Mouse (Mus musculus) heart, adult 2 months (tissue): ENCODE results near the gene Crtc2.
A peak's percentile ranks its signal among the peaks of the same experiment; 100 is the strongest.

Experiments used
- CTCF ChIP-seq: fragments of 200-600 bp; IDR thresholded peaks from 2 replicates; pipeline ENCODE4 v1.8.1; 2022; ENCODE audit warnings: antibody characterized with exemption, mild to moderate bottlenecking, moderate library complexity
- POLR2A ChIP-seq: fragments of 200-500 bp; IDR thresholded peaks from 2 replicates; pipeline ENCODE4 v1.6.1; 2011; ENCODE audit warnings: mild to moderate bottlenecking, low read depth, low read length, control low read depth; ENCODE audit not compliant: insufficient read depth

DNA sequence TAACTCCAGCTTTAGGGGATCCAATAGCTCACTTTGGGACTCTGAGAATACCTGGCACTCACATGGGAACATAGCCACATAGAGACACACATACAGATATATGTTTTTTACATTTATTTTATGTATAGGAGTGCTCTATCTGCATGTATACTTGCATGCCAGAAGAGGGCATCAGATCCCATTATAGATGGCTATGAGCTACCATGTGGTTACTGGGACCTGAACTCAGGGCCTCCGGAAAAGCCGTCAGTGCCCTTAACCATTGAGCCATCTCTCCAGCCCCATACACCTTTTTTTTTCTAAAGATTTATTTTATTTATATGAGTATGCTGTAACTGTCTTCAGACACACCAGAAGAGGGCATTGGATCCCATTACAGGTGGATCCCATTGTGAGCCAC is 30.2 kb downstream of the Crtc2 start:
- TF ChIP-seq CTCF, result peak; percentile 43
- TF ChIP-seq POLR2A, result no peak
